Mouse (Mus musculus): ENCODE measurements around the gene Fbn1.

Fbn1 gene

GRCm38 (mm10) chr2:125498216-125498615 lies 9.6 kb downstream of the Fbn1 start:
- DNase-seq = no peak

- peak in 1 of 2 experiments; percentile 58 for DNase-seq
These were observed 11.1 kb downstream of the Fbn1 start for GRCm38 (mm10) chr2:125496696-125497095.

- no peak for DNase-seq
These were observed 12.7 kb downstream of the Fbn1 start for GRCm38 (mm10) chr2:125494831-125495812.

GRCm38 (mm10) chr2:125494291-125494690 lies 13.5 kb downstream of the Fbn1 start:
- no peak for DNase-seq

- DNase-seq = no peak
These were observed 15.5 kb downstream of the Fbn1 start for GRCm38 (mm10) chr2:125492050-125492900.

GRCm38 (mm10) chr2:125489979-125490378 lies 17.8 kb downstream of the Fbn1 start:
- DNase-seq = no peak

- no peak for DNase-seq
These were observed 22.9 kb downstream of the Fbn1 start for GRCm38 (mm10) chr2:125484910-125485309.

GRCm38 (mm10) chr2:125484164-125484563 lies 23.6 kb downstream of the Fbn1 start:
- DNase-seq = peak in 1 of 2 experiments; percentile 70

- DNase-seq = no peak
These were observed 26.1 kb downstream of the Fbn1 start for GRCm38 (mm10) chr2:125481531-125482317.

GRCm38 (mm10) chr2:125481116-125481515 lies 26.7 kb downstream of the Fbn1 start:
- DNase-seq = no peak

GRCm38 (mm10) chr2:125480057-125480456 lies 27.7 kb downstream of the Fbn1 start:
- peak; percentile 44 to 74 for DNase-seq

- DNase-seq = no peak
These were observed 29.1 kb downstream of the Fbn1 start for GRCm38 (mm10) chr2:125478705-125479104.

- no peak for DNase-seq
These were observed 30.4 kb downstream of the Fbn1 start for GRCm38 (mm10) chr2:125477367-125477766.

GRCm38 (mm10) chr2:125476231-125476630 lies 31.6 kb downstream of the Fbn1 start:
- DNase-seq = no peak

- DNase-seq = no peak
These were observed 33.1 kb downstream of the Fbn1 start for GRCm38 (mm10) chr2:125474690-125475089.

GRCm38 (mm10) chr2:125473228-125473627 lies 34.6 kb downstream of the Fbn1 start:
- DNase-seq = peak; percentile 31 to 45

GRCm38 (mm10) chr2:125471721-125472120 lies 36.1 kb downstream of the Fbn1 start:
- DNase-seq = no peak

- peak; percentile 42 to 55 for DNase-seq
These were observed 37.1 kb downstream of the Fbn1 start for GRCm38 (mm10) chr2:125470553-125471295.

GRCm38 (mm10) chr2:125464036-125464435 lies 43.8 kb downstream of the Fbn1 start:
- DNase-seq = peak; percentile 29 to 56

GRCm38 (mm10) chr2:125459087-125459486 lies 48.7 kb downstream of the Fbn1 start:
- DNase-seq = no peak

- DNase-seq = no peak
These were observed 51.6 kb downstream of the Fbn1 start for GRCm38 (mm10) chr2:125456059-125456789.
